Mouse (Mus musculus) liver, embryonic 12.5 days (tissue): ENCODE measurements around the gene Zmym4. TPM values are rescaled to one million over a fixed set of nuclear protein-coding genes. Genes with fewer than 3 reads are reported as not detected.

Source experiments
- ATAC-seq: fragments of 200-750 bp; cut with Nextera tagmentation; 2 replicates; pipeline ENCODE4 v1.8.0; 2017; ENCODE audit warnings: moderate number of reproducible peaks, mild to moderate bottlenecking, moderate library complexity
- H3K27ac ChIP-seq: fragments of 300-500 bp; sonication (generic); 2 replicates; pipeline ENCODE4 v1.5.1; 2016; ENCODE audit warnings: mild to moderate bottlenecking
- H3K27me3 ChIP-seq: fragments of 300-500 bp; sonication (generic); replicated peaks from 2 replicates; pipeline ENCODE4 v1.6.1; 2016; ENCODE audit warnings: mild to moderate bottlenecking, moderate library complexity
- H3K36me3 ChIP-seq: fragments of 300-500 bp; sonication (generic); 2 replicates; pipeline ENCODE4 v1.6.1; 2016; ENCODE audit warnings: mild to moderate bottlenecking, moderate library complexity
- H3K4me1 ChIP-seq: fragments of 300-500 bp; sonication (generic); 2 replicates; pipeline ENCODE4 v1.6.1; 2016
- H3K4me2 ChIP-seq: fragments of 300-500 bp; sonication (generic); 2 replicates; pipeline ENCODE4 v1.6.1; 2016; ENCODE audit warnings: mild to moderate bottlenecking, moderate library complexity
- H3K4me3 ChIP-seq: fragments of 300-500 bp; sonication (generic); 2 replicates; pipeline ENCODE4 v1.5.1; 2016; ENCODE audit warnings: mild to moderate bottlenecking, moderate library complexity
- H3K9ac ChIP-seq: fragments of 300-500 bp; sonication (generic); 2 replicates; pipeline ENCODE4 v1.6.1; 2016; ENCODE audit warnings: mild to moderate bottlenecking, moderate library complexity
- H3K9me3 ChIP-seq: fragments of 300-500 bp; sonication (generic); replicated peaks from 2 replicates; pipeline ENCODE4 v1.6.1; 2016; ENCODE audit warnings: mild to moderate bottlenecking, moderate library complexity
- WGBS: fragments of 180-500 bp; shearing (Covaris S2); methylation state at CpG from one replicate; pipeline ENCODE4 v1.1.7; 2016; ENCODE audit not compliant: insufficient replicate concordance; 5-methylcytosine and 5-hydroxymethylcytosine counted together
- polyA plus RNA-seq: library from polyadenylated mRNA; unstranded; fragments of >200 nt; fragmentation: Nextera tagmentation; extraction: Ambion mirVana; gene quantifications from 2 replicates; pipeline ENCODE4 v1.2.1, GENCODE M21; 2016

Zmym4 gene
- polyA plus RNA-seq, 1 experiment from 2014 or later = 8.1 TPM

DNA sequence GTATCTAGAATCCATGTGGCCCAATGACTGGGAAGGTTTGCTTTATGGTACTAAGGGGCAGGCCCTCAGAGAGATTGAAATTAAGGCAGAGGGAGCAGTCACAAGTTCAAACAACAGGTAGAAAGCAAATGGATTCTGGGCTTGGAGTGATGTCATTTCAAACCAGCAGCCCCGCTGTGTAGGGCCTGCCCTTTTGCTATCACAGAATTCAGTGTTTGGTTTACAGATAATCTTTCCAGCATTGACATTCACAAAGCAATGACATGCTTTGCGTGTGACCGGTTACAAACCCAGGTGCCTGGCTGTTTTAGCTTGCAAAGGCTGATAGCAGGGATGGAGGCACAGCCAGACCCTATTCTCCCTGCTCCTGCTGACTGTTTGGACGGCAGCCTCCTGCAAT, 122.3 kb downstream of the Zmym4 start:
- H3K36me3 ChIP-seq = peaks cover 56% of the 10 kb centered on the region
- 72% methylated on average over 4 of the region's 4 CpGs for WGBS
- no peaks in the 10 kb centered on the region for H3K4me1 ChIP-seq
- no peak overlapping the region for H3K4me2 ChIP-seq
- no peak overlapping the region for H3K9ac ChIP-seq
- no peaks in the 10 kb centered on the region for H3K27me3 ChIP-seq
- H3K27ac ChIP-seq = no peak overlapping the region
- no peaks in the 10 kb centered on the region for H3K9me3 ChIP-seq
- no peak for ATAC-seq
- H3K4me3 ChIP-seq = no peak overlapping the region

DNA sequence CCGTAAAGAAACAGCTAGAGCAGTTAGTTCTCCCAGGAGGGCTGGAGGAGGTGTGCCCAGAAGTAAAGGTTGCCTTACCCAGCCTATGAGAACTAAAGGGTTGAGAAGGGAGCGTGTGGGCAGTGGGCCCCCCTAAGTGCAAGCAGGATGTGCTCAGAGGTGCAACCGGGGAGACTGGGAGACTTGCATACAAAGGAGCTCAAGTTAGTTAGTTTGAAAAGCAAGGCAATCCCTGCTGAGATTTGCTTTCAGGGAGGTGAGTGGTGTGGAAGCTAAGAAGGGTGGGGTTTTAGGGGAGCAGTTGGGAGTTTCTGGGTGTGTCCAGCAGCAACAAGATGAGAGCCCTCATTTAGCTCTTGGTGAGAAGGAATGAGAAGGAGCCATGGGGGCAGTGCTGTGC, 125.0 kb downstream of the Zmym4 start:
- H3K4me3 ChIP-seq = no peak overlapping the region
- H3K27me3 ChIP-seq = no peaks in the 10 kb centered on the region
- no peak overlapping the region for H3K9ac ChIP-seq
- no peak overlapping the region for H3K4me2 ChIP-seq
- 67% methylated on average over 3 of the region's 3 CpGs for WGBS
- H3K36me3 ChIP-seq = peaks cover 48% of the 10 kb centered on the region
- no peak overlapping the region for H3K27ac ChIP-seq
- H3K9me3 ChIP-seq = no peaks in the 10 kb centered on the region
- ATAC-seq = no peak
- H3K4me1 ChIP-seq = no peaks in the 10 kb centered on the region

DNA sequence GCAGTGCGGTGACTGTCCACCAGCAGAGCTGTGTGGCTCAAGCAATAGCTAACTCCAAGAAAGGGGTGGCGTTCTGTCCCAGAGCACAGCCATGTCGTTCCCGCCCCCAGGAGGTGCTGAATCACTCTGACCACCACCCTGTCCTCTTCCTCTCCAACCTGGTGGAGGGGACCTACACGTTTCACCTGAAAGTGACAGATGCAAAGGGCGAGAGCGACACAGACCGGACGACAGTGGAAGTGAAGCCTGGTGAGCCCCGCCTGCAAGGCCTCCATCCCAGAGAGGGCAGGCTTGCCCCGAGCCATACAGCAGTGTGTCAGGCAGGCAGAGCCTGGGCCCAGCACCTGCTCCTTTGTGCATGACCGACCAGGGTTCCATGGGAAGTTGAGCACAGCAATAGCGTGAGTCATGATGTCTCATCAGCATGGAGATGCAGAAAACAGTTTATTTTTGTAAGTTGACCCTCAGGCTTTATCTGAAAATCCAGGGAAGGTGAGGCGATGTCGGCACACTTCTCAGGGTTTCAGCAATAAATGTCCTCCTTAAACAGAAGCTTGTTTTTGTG, 126.9 kb downstream of the Zmym4 start:
- 78% methylated on average over 15 of the region's 15 CpGs for WGBS
- Histone ChIP-seq H3K9ac (no peak overlapping the region), H3K36me3 (peaks cover 42% of the 10 kb centered on the region)

DNA sequence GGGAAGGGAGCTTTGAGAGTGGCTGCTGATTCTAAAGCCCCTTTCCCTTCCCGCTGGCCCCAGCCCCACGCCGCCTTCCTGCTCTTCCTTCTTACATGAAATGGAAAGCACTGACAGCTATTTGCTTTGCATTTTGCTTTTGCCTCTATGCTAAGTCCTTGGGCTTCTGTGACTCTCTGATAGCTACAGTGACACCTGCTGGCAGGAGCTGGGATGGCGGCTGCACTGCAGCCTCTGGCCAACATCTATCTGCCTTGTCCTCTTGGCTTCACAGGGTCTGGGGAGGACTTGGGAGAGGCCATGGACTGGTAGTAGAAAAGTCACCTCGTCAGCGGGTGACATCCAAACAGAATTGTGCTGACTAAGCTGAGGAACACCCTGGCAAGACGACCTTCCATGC, 128.1 kb downstream of the Zmym4 start:
- WGBS = 14% methylated on average over 7 of the region's 7 CpGs
- Histone ChIP-seq H3K27ac (no peak overlapping the region), H3K36me3 (peaks cover 47% of the 10 kb centered on the region), H3K9ac (no peak overlapping the region), H3K4me2 (no peak overlapping the region), H3K27me3 (no peaks in the 10 kb centered on the region), H3K4me1 (no peaks in the 10 kb centered on the region), H3K9me3 (no peaks in the 10 kb centered on the region), H3K4me3 (no peak overlapping the region)
- ATAC-seq = 0 out of 2 replicates have a peak, but pooled peaks have one; percentile 5

More for the DNA sequence above, 126.9 kb downstream of the Zmym4 start:
- no peak for ATAC-seq
- Histone ChIP-seq H3K27me3 (no peaks in the 10 kb centered on the region), H3K4me2 (no peak overlapping the region), H3K9me3 (no peaks in the 10 kb centered on the region), H3K4me1 (no peaks in the 10 kb centered on the region), H3K4me3 (no peak overlapping the region), H3K27ac (no peak overlapping the region)

DNA sequence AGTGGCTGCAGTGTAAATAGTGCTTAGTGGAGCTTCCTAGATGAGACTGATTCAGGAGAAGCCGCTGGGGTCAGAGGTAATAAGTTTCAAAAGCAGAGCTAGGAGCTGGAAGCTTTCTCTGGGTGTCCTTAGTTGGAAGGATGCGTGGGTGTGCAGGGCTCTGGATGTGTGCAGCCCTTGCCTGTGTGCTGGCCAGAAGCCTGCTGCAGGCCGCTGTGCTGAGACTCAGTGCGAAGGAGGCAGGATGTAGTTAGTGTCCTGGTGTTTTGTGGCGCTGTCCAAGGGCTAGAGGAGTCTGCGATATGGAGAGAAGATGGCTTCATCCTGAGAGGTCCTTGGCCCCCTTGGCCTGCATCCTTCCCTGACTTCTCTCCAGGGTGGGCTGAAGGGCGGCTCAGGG, 129.1 kb downstream of the Zmym4 start:
- Histone ChIP-seq H3K4me2 (no peak overlapping the region), H3K9ac (no peak overlapping the region), H3K4me3 (no peak overlapping the region), H3K36me3 (peaks cover 49% of the 10 kb centered on the region), H3K27ac (no peak overlapping the region), H3K27me3 (no peaks in the 10 kb centered on the region), H3K9me3 (no peaks in the 10 kb centered on the region), H3K4me1 (no peaks in the 10 kb centered on the region)
- WGBS = 74% methylated on average over 7 of the region's 7 CpGs
- ATAC-seq = no peak

DNA sequence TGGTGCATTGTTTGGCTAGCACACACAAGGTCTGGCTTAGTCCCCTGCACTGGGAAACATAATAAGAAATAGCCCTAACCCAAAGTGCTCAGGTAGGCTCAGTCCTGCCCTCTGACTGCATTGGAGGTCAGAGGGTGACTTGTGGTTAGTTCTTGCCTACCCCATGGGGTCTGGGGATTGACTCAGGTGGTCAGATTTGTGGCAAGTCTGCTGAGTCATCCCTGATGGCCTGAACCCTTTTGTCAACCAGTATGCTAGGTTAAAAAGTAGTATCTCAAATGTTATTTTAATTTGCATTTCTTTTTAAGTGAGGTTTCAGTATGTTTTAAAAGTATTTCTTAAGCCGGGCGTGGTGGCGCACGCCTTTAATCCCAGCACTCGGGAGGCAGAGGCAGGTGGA, 136.8 kb downstream of the Zmym4 start:
- no peak overlapping the region for H3K27ac ChIP-seq
- peaks cover 32% of the 10 kb centered on the region for H3K36me3 ChIP-seq
- no peaks in the 10 kb centered on the region for H3K27me3 ChIP-seq
- no peak overlapping the region for H3K9ac ChIP-seq
- H3K4me2 ChIP-seq = no peak overlapping the region
- H3K4me1 ChIP-seq = no peaks in the 10 kb centered on the region
- 89% methylated on average over 5 of the region's 5 CpGs for WGBS
- no peak overlapping the region for H3K4me3 ChIP-seq
- H3K9me3 ChIP-seq = no peaks in the 10 kb centered on the region
- ATAC-seq = no peak

DNA sequence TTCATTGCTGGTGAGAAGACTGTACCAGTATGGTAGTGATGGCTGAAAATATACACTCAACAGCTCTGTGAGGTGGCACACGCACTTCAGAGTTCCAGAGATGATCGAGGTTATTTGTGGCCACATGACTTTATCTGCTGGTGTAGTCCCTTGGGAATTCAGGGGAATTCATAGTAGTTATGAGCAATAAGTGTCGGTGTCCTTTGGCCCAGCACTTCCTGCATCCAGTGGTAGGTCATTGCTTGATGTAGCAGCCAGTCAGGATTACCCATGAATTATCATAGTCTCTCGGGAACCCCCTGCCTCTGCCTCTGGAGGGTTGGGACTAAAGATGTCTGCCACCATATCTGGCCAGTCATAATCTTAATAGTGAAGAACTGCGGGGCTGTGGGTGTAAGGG, 144.0 kb downstream of the Zmym4 start:
- no peak for ATAC-seq
- no peaks in the 10 kb centered on the region for H3K27me3 ChIP-seq
- H3K9ac ChIP-seq = no peak overlapping the region
- H3K27ac ChIP-seq = no peak overlapping the region
- 73% methylated on average over 5 of the region's 5 CpGs for WGBS
- H3K9me3 ChIP-seq = no peaks in the 10 kb centered on the region
- H3K4me3 ChIP-seq = no peak overlapping the region
- no peak overlapping the region for H3K4me2 ChIP-seq
- no peaks in the 10 kb centered on the region for H3K4me1 ChIP-seq
- H3K36me3 ChIP-seq = peaks cover 29% of the 10 kb centered on the region

DNA sequence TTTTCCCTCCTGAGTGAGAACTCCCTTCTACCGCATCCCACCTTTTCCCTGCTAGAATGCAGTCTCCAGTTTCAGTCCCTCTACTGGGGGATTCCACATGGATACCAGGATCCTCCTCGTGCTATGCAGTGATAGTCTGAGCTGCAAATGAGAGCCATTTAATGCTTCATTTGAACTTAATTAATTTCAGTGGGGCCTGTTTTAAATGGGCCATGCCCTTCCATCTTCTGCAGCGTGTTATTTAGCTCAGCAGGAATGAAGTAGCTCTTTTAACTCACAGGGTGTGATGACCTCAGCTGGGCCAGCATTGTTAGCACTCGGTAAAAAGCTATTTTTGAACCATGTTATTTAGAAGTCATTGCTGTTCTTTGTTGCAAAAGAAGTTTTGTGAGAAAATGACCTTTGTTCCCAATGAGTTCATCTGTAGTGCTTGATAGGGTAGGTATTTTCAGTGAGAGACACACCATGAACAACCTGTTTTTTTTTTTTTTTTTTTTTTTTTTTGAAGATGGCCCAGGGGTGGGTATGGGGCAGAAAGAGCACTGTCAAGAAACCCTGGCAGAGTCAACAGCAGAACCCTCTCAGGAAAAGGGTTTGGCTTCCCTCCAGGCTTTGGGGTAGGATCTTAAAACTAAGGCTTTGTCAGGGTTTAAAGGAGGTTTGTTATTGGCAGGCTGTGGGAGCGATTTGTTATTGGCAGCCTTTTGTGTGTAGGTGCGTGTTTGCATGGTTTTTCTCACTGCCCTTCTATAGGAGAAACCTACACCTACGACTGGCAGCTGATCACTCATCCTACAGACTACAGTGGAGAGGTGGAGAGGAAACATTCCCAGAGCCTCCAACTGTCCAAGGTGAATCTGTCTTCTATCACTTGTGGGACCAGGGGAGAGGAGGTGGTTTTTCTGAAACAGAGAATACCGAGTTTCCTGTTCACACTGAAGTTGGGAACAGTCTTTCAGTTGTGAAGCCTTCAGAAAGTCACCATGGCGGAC, 144.7 kb downstream of the Zmym4 start:
- Histone ChIP-seq H3K4me2 (no peak overlapping the region), H3K4me3 (no peak overlapping the region), H3K36me3 (peaks cover 30% of the 10 kb centered on the region), H3K27ac (no peak overlapping the region), H3K9me3 (no peaks in the 10 kb centered on the region), H3K27me3 (no peaks in the 10 kb centered on the region), H3K9ac (no peak overlapping the region), H3K4me1 (no peaks in the 10 kb centered on the region)
- ATAC-seq = no peak
- WGBS = 70% methylated on average over 9 of the region's 9 CpGs

DNA sequence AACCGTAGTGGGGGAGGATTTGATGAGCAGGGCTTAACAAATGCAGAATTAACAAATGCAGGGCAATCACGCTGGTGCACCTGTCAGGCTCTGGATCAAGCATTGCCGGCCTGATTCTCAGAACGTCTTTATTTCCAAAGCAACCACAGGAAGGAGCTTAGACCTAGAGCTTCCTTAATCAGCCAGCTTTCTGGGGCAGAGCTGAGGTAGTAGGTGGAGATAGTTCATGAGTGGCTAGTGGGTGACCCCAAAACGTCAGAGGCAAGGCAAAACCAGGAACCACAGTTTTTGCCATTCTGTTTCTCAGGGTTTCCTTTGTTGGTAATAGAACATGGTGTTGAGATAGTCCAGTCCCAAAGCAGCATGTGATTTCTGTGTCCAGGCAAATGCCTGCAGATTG, 153.1 kb downstream of the Zmym4 start:
- Histone ChIP-seq H3K4me1 (no peaks in the 10 kb centered on the region), H3K4me2 (no peak overlapping the region), H3K27me3 (no peaks in the 10 kb centered on the region), H3K9me3 (no peaks in the 10 kb centered on the region), H3K27ac (no peak overlapping the region), H3K9ac (no peak overlapping the region), H3K36me3 (peaks cover 41% of the 10 kb centered on the region), H3K4me3 (no peak overlapping the region)
- ATAC-seq = no peak
- 47% methylated on average over 5 of the region's 5 CpGs for WGBS

DNA sequence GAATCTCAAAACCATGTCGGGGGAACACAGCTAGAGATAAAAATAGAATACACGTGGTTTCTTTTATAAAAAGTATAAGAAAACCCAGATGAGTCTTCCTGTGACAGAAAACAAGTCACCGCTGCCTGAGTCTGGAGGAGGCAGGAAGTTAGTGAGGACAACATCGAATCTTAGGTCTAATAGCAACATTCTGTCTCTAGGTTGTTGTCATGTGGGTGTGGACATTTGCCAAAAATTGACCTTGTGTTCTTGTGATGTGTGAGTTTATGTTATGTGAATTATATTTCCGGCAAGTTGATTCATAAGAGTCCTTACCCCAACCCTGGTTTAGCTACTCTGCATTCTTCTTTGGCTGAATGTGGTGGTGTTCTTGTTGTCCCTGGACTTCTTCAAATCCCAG, 154.7 kb downstream of the Zmym4 start:
- no peak overlapping the region for H3K27ac ChIP-seq
- no peak overlapping the region for H3K4me2 ChIP-seq
- no peaks in the 10 kb centered on the region for H3K27me3 ChIP-seq
- no peak for ATAC-seq
- H3K9me3 ChIP-seq = no peaks in the 10 kb centered on the region
- H3K4me1 ChIP-seq = no peaks in the 10 kb centered on the region
- H3K36me3 ChIP-seq = peaks cover 39% of the 10 kb centered on the region
- 68% methylated on average over 5 of the region's 5 CpGs for WGBS
- no peak overlapping the region for H3K9ac ChIP-seq
- no peak overlapping the region for H3K4me3 ChIP-seq
